Comparison of ENCODE assay signal across 7 mouse cellular contexts in genomic region chr19:5846154-5846553, GRCm38 (mm10). TPM values are rescaled to one million over a fixed set of nuclear protein-coding genes. Genes with fewer than 3 reads are reported as not detected.
DNase-seq lines count a peak whose midpoint lies in the region; ATAC-seq and TF ChIP-seq lines count a peak whose summit lies in the region.

No protein-coding gene starts in this region.

- no peak for TF ChIP-seq EP300 in lung, postnatal 0 days (IDR thresholded peaks at IDR 0.05)

- H3K27ac ChIP-seq in lung, postnatal 0 days (ENCODE audit: low read length): peak overlapping the region; percentile 100
- peak overlapping the region; percentile 100 for H3K27ac ChIP-seq in heart, embryonic 13.5 days (replicated peaks)
- H3K27ac ChIP-seq in neural tube, embryonic 12.5 days: peak overlapping the region; percentile 94

- H3K4me2 ChIP-seq in lung, postnatal 0 days (replicated peaks; ENCODE audit: low read depth, low read length): peak overlapping the region; percentile 55
- H3K4me2 ChIP-seq in heart, embryonic 13.5 days: peak overlapping the region; percentile 80
- H3K4me2 ChIP-seq in neural tube, embryonic 12.5 days (replicated peaks): peak overlapping the region; percentile 68

- no peaks in the 10 kb centered on the region for H3K36me3 ChIP-seq in lung, postnatal 0 days (ENCODE audit: insufficient read depth, low read length)
- peaks cover 5% of the 10 kb centered on the region; the same call in 1 of the 2 replicates for H3K36me3 ChIP-seq in heart, embryonic 13.5 days
- no peaks in the 10 kb centered on the region for H3K36me3 ChIP-seq in neural tube, embryonic 12.5 days

- peak overlapping the region; percentile 68 for H3K9ac ChIP-seq in lung, postnatal 0 days (replicated peaks; ENCODE audit: low read depth)
- peak overlapping the region; percentile 86 for H3K9ac ChIP-seq in heart, embryonic 13.5 days
- H3K9ac ChIP-seq in neural tube, embryonic 12.5 days: peak overlapping the region; percentile 52; the same call in 1 of the 2 replicates

- 0% methylated on average over 7 of the region's 7 CpGs for WGBS in lung, postnatal 0 days
- WGBS in heart, embryonic 13.5 days: 2% methylated on average over 7 of the region's 7 CpGs
- under 1% methylated on average over 7 of the region's 7 CpGs for WGBS in neural tube, embryonic 12.5 days

- peak; percentile 29 for TF ChIP-seq CTCF in lung, postnatal 0 days (IDR thresholded peaks at IDR 0.05)

- no peaks in the 10 kb centered on the region for H3K9me3 ChIP-seq in lung, postnatal 0 days (ENCODE audit: low read length)
- H3K9me3 ChIP-seq in heart, embryonic 13.5 days: no peaks in the 10 kb centered on the region
- H3K9me3 ChIP-seq in neural tube, embryonic 12.5 days: no peaks in the 10 kb centered on the region

- peak overlapping the region; percentile 63 for H3K4me3 ChIP-seq in lung, postnatal 0 days (ENCODE audit: low read depth, low read length)
- peak overlapping the region; percentile 40 for H3K4me3 ChIP-seq in heart, embryonic 13.5 days
- H3K4me3 ChIP-seq in neural tube, embryonic 12.5 days: peak overlapping the region; percentile 18

- peak; percentile 4 for ATAC-seq in lung, postnatal 0 days
- no peak for ATAC-seq in heart, embryonic 13.5 days (ENCODE audit: extremely low read depth, insufficient number of reproducible peaks, low FRiP score, low TSS enrichment)
- peak; percentile 62 for ATAC-seq in neural tube, embryonic 12.5 days (ENCODE audit: low FRiP score, low read depth)

- H3K4me1 ChIP-seq in lung, postnatal 0 days (ENCODE audit: insufficient read depth, low read depth, low read length): peaks cover 32% of the 10 kb centered on the region
- H3K4me1 ChIP-seq in heart, embryonic 13.5 days: peaks cover 93% of the 10 kb centered on the region
- peaks cover 78% of the 10 kb centered on the region for H3K4me1 ChIP-seq in neural tube, embryonic 12.5 days

- H3K27me3 ChIP-seq in lung, postnatal 0 days (replicated peaks; ENCODE audit: insufficient read depth, low read length): no peaks in the 10 kb centered on the region
- H3K27me3 ChIP-seq in heart, embryonic 13.5 days (replicated peaks): no peaks in the 10 kb centered on the region
- no peaks in the 10 kb centered on the region for H3K27me3 ChIP-seq in neural tube, embryonic 12.5 days (replicated peaks)

- peak; percentile 76 for DNase-seq in lung, postnatal 0 days (ENCODE audit: low spot score)
- no peak for DNase-seq in lung, postnatal 10 days
- DNase-seq in cerebellum, postnatal 25 days: peak; percentile 61 to 67
- DNase-seq in layer of hippocampus, postnatal 14 days (ENCODE audit: low spot score in 2 of 2): peak; percentile 58 to 68
- no peak for DNase-seq in urinary bladder, postnatal 14 days (ENCODE audit: low spot score)

RNA-seq across cellular contexts. Expression of gene Frmd8, which starts 28.9 kb away (rescaled TPM):
- polyA plus RNA-seq in lung, postnatal 0 days (2015; fragmentation: Nextera tagmentation; extraction: Ambion mirVana): 33.9 and 35.1 TPM in 2 replicates
- 27.4 and 29.0 TPM in 2 replicates for polyA plus RNA-seq in heart, embryonic 13.5 days (2015; fragmentation: Nextera tagmentation; extraction: Ambion mirVana)
- 10 to 100 TPM; 19.8 to 20.1 TPM for total RNA-seq in layer of hippocampus, postnatal 14 days (2021)
- 27.0 and 33.0 TPM in 2 replicates for polyA plus RNA-seq in neural tube, embryonic 12.5 days (2016; fragmentation: Nextera tagmentation; extraction: Ambion mirVana)

RNA-seq across cellular contexts. Expression of gene Slc25a45, which starts 31.5 kb away (rescaled TPM):
- 8.4 and 10.2 TPM in 2 replicates for polyA plus RNA-seq in lung, postnatal 0 days (2015; fragmentation: Nextera tagmentation; extraction: Ambion mirVana)
- 3.7 and 4.2 TPM in 2 replicates for polyA plus RNA-seq in heart, embryonic 13.5 days (2015; fragmentation: Nextera tagmentation; extraction: Ambion mirVana)
- total RNA-seq in layer of hippocampus, postnatal 14 days (2021): 1 to 10 TPM; 3.6 to 3.7 TPM
- polyA plus RNA-seq in neural tube, embryonic 12.5 days (2016; fragmentation: Nextera tagmentation; extraction: Ambion mirVana): 1.7 and 2.5 TPM in 2 replicates

RNA-seq across cellular contexts. Expression of gene Tigd3, which starts 47.8 kb away (rescaled TPM):
- 1.3 and 1.5 TPM in 2 replicates for polyA plus RNA-seq in lung, postnatal 0 days (2015; fragmentation: Nextera tagmentation; extraction: Ambion mirVana)
- 1.9 and 2.0 TPM in 2 replicates for polyA plus RNA-seq in heart, embryonic 13.5 days (2015; fragmentation: Nextera tagmentation; extraction: Ambion mirVana)
- total RNA-seq in layer of hippocampus, postnatal 14 days (2021): 1 to 10 TPM; 3.4 to 4.2 TPM
- polyA plus RNA-seq in neural tube, embryonic 12.5 days (2016; fragmentation: Nextera tagmentation; extraction: Ambion mirVana): 10.5 and 11.8 TPM in 2 replicates

Comparison
In these comparisons a context has a peak if more than half of its experiments do, and no peak if none do; other contexts are left out.
1. DNase-seq: peak in lung, postnatal 0 days (single experiment), cerebellum, postnatal 25 days (2 of 2) and layer of hippocampus, postnatal 14 days (2 of 2); none in lung, postnatal 10 days (single experiment) and urinary bladder, postnatal 14 days (single experiment).
2. Peak in every context shown above with its lines, with median percentiles within 50 percentile points of each other: H3K27ac ChIP-seq, H3K4me2 ChIP-seq, H3K4me3 ChIP-seq and H3K9ac ChIP-seq.